In genomic region chr6:89566740-89567139, GRCm38 (mm10) we compare ENCODE assay signal across 24 mouse cellular contexts. TPM values are rescaled to one million over a fixed set of nuclear protein-coding genes. Genes with fewer than 3 reads are reported as not detected.
A peak's percentile ranks its signal among the peaks of the same experiment; 100 is the strongest.
DNase-seq lines count a peak whose midpoint lies in the region; ATAC-seq lines count a peak whose summit lies in the region.
"Had no signal": no experiment of that assay in that cellular context is flagged by ENCODE, and none has a peak within 500 bp of the region (broad histone marks: within the 10 kb centered on the region; RNA-seq: fewer than 3 reads in every experiment).

No protein-coding gene starts in this region.

- ATAC-seq in frontal cortex, adult (ENCODE audit: low TSS enrichment) = peak; percentile 52; the same call in 1 of the 2 replicates
- ATAC-seq in midbrain, embryonic 11.5 days (ENCODE audit: low FRiP score) = no peak
- ATAC-seq: activated CD4-positive, CD25-positive, alpha-beta regulatory T cell, adult 4 months; forebrain, embryonic 13.5 days; intestine, postnatal 0 days had no signal

- no peak overlapping the region for H3K4me2 ChIP-seq in midbrain, embryonic 11.5 days
- H3K4me2 ChIP-seq: embryonic facial prominence, embryonic 13.5 days; forebrain, embryonic 13.5 days; heart, embryonic 11.5 days; hindbrain, embryonic 15.5 days had no signal

- H3K9me3 ChIP-seq in midbrain, embryonic 10.5 days (replicated peaks) = no peaks in the 10 kb centered on the region
- H3K9me3 ChIP-seq in midbrain, embryonic 11.5 days (ENCODE audit: control insufficient read depth, low read length) = no peaks in the 10 kb centered on the region
- H3K9me3 ChIP-seq: embryonic facial prominence, embryonic 10.5 days; embryonic facial prominence, embryonic 13.5 days; forebrain, embryonic 13.5 days; hindbrain, embryonic 10.5 days; hindbrain, embryonic 15.5 days had no signal

- peaks cover 20% of the 10 kb centered on the region for H3K4me1 ChIP-seq in midbrain, embryonic 10.5 days
- H3K4me1 ChIP-seq in midbrain, embryonic 11.5 days (ENCODE audit: control insufficient read depth, insufficient read depth, low read length) = peaks cover 7% of the 10 kb centered on the region
- H3K4me1 ChIP-seq: embryonic facial prominence, embryonic 13.5 days; hindbrain, embryonic 15.5 days had no signal

- WGBS in midbrain, embryonic 10.5 days = 77% methylated on average over 4 of the region's 4 CpGs
- 61% methylated on average over 4 of the region's 4 CpGs for WGBS in midbrain, embryonic 11.5 days

- peak; percentile 22 for DNase-seq in adrenal gland, postnatal 14 days
- DNase-seq in adrenal gland, adult 8-10 months = no peak
- no peak for DNase-seq in frontal cortex, adult 2 months (ENCODE audit: extremely low spot score in 1 of 2, low spot score in 1 of 2)
- DNase-seq in midbrain, embryonic 10.5 days (ENCODE audit: low spot score) = no peak
- DNase-seq in midbrain, embryonic 11.5 days (ENCODE audit: low spot score, missing footprints) = no peak
- peak; percentile 21 for DNase-seq in retina, embryonic 14.5 days (ENCODE audit: low spot score)
- no peak for DNase-seq in retina, postnatal 1 day
- DNase-seq: adrenal gland, postnatal 10 days; cerebellum, adult 11-12 months; cerebellum, adult 8-10 months; cerebellum, postnatal 10 days; cerebellum, postnatal 36 days; embryo, embryonic 11 days; gastrocnemius, postnatal 25 days had no signal

- no peak overlapping the region; the same call in 1 of the 2 replicates for H3K9ac ChIP-seq in midbrain, embryonic 11.5 days (ENCODE audit: low read length)
- H3K9ac ChIP-seq: embryonic facial prominence, embryonic 13.5 days; forebrain, embryonic 13.5 days; hindbrain, embryonic 15.5 days had no signal

- H3K27ac ChIP-seq in midbrain, embryonic 10.5 days (replicated peaks) = peak overlapping the region; percentile 34
- no peak overlapping the region for H3K27ac ChIP-seq in midbrain, embryonic 11.5 days (ENCODE audit: low read depth, low read length)
- H3K27ac ChIP-seq: embryonic facial prominence, embryonic 10.5 days; embryonic facial prominence, embryonic 13.5 days; forebrain, embryonic 13.5 days; hindbrain, embryonic 10.5 days; hindbrain, embryonic 15.5 days had no signal

- H3K27me3 ChIP-seq in midbrain, embryonic 10.5 days (ENCODE audit: low read depth, poor library complexity, severe bottlenecking) = no peaks in the 10 kb centered on the region
- H3K27me3 ChIP-seq in midbrain, embryonic 11.5 days (ENCODE audit: control insufficient read depth, insufficient read depth, low read length) = no peaks in the 10 kb centered on the region
- H3K27me3 ChIP-seq: embryonic facial prominence, embryonic 13.5 days; forebrain, embryonic 13.5 days; hindbrain, embryonic 15.5 days had no signal

- H3K36me3 ChIP-seq in midbrain, embryonic 10.5 days = peaks cover 16% of the 10 kb centered on the region; the same call in 1 of the 2 replicates
- no peaks in the 10 kb centered on the region for H3K36me3 ChIP-seq in midbrain, embryonic 11.5 days (ENCODE audit: control insufficient read depth, insufficient read depth, low read length)

- no peak overlapping the region for H3K4me3 ChIP-seq in midbrain, embryonic 10.5 days
- no peak overlapping the region for H3K4me3 ChIP-seq in midbrain, embryonic 11.5 days (ENCODE audit: low read depth, low read length)
- H3K4me3 ChIP-seq: embryonic facial prominence, embryonic 10.5 days; embryonic facial prominence, embryonic 13.5 days; erythroblast, embryonic 14.5 days; forebrain, embryonic 13.5 days; hindbrain, embryonic 10.5 days; hindbrain, embryonic 15.5 days had no signal

RNA-seq across cellular contexts. Expression of gene Chchd6, which starts 28.7 kb away (rescaled TPM):
- 25.8 and 28.5 TPM in 2 replicates for total RNA-seq in adrenal gland, postnatal 14 days (2021)
- 10 to 100 TPM; 30.0 to 51.0 (median 39.4) TPM for total RNA-seq in adrenal gland, adult 8-10 months (2022)
- 154 and 189 TPM in 2 replicates for polyA plus RNA-seq in frontal cortex, adult 2 months (2012; rRNA removed)
- polyA plus RNA-seq in midbrain, embryonic 10.5 days (2016; fragmentation: Nextera tagmentation; extraction: Ambion mirVana) = 91.4 and 106 TPM in 2 replicates
- polyA plus RNA-seq in midbrain, embryonic 11.5 days (2014; fragmentation: Nextera tagmentation; extraction: Ambion mirVana) = 97.4 and 103 TPM in 2 replicates

Comparison
In these comparisons a context has a peak if more than half of its experiments do, and no peak if none do; other contexts are left out.
1. DNase-seq: peak in adrenal gland, postnatal 14 days (single experiment) and retina, embryonic 14.5 days (single experiment); none in adrenal gland, adult 8-10 months (single experiment), frontal cortex, adult 2 months (0 of 2), midbrain, embryonic 10.5 days (single experiment), midbrain, embryonic 11.5 days (single experiment) and retina, postnatal 1 day (single experiment).